Mouse (Mus musculus) lung, adult 2 months (tissue): ENCODE results near the gene Cd72.

Source experiments
- CTCF ChIP-seq: fragments of 200-500 bp; IDR thresholded peaks from 2 replicates; pipeline ENCODE4 v1.5.1; 2011; ENCODE audit warnings: mild to moderate bottlenecking, low read length, control low read depth; ENCODE audit not compliant: insufficient read depth
- POLR2A ChIP-seq: fragments of 200-500 bp; IDR thresholded peaks from 2 replicates; pipeline ENCODE4 v1.6.1; 2011; ENCODE audit warnings: low read depth, mild to moderate bottlenecking, control low read depth, low read length, borderline replicate concordance; ENCODE audit errors: extremely low read depth

DNA sequence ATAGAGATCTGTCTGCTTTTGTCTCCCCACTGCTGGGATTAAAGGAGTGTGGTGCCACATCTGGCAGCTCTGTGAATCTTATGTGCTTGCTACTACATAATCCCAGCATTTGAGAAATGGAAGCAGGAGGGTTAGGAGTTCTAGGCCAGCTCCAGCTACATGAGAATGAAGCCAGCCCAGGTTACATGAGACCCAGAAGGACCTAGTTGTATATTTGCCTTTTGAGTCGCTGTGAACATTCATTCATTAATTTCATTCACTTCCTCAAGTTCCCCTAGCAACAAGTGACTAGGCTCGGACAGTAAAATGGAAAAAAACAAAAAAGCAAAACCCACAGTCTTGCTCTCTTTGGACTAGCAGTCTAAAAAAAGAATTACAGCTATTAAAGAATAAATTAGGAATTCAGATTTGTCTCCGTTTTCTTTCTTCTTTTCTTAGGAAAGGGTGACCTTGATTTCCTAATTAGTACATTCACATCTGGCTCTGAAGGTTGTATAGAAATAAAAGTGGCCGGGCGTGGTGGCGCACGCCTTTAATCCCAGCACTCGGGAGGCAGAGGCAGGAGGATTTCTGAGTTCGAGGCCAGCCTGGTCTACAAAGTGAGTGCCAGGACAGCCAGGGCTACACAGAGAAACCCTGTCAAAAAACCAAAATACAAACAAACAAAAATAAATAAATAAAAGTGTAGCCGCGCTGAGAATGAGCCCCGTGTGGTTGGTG lies 37.8 kb upstream of the Cd72 start:
- TF ChIP-seq CTCF = no peak
- TF ChIP-seq POLR2A = no peak
